Mouse (Mus musculus) ES-Bruce4 (cell line): Measurements from ENCODE around the gene Gzmf. TPM values are rescaled to one million over a fixed set of nuclear protein-coding genes. Genes with fewer than 3 reads are reported as not detected.
"Not testable (repeated sequence)": the region's sequence is repeated elsewhere in the genome, so short reads cannot be mapped to it uniquely, and the experiment has no call there.

Source experiments
- H3K27ac ChIP-seq: 2 replicates; pipeline ENCODE4 v1.5.1; 2012; ENCODE audit warnings: low read length, inconsistent platforms; ENCODE audit not compliant: insufficient read depth
- H3K27me3 ChIP-seq: 2 replicates; pipeline ENCODE4 v1.6.1; 2012; ENCODE audit warnings: mild to moderate bottlenecking, low read length, inconsistent platforms; ENCODE audit not compliant: control insufficient read depth, poor library complexity, insufficient read depth, severe bottlenecking
- H3K36me3 ChIP-seq: 2 replicates; pipeline ENCODE4 v1.6.1; 2012; ENCODE audit warnings: inconsistent platforms, mild to moderate bottlenecking, low read length, moderate library complexity; ENCODE audit not compliant: control insufficient read depth, poor library complexity, insufficient read depth, severe bottlenecking
- H3K4me1 ChIP-seq: one replicate; pipeline ENCODE4 v1.8.1; 2011; ENCODE audit warnings: low read length; ENCODE audit not compliant: control insufficient read depth, insufficient read depth
- H3K4me3 ChIP-seq: 2 replicates; pipeline ENCODE4 v1.5.1; 2011; ENCODE audit warnings: low read depth, mild to moderate bottlenecking, low read length
- H3K9ac ChIP-seq: 2 replicates; pipeline ENCODE4 v1.6.1; 2012; ENCODE audit warnings: low read depth, mild to moderate bottlenecking, inconsistent platforms; ENCODE audit not compliant: poor library complexity, severe bottlenecking
- H3K9me3 ChIP-seq: replicated peaks from 2 replicates; pipeline ENCODE4 v1.6.1; 2012; ENCODE audit warnings: mild to moderate bottlenecking, low read length, inconsistent platforms; ENCODE audit not compliant: control insufficient read depth, poor library complexity, insufficient read depth, severe bottlenecking
- CTCF ChIP-seq: IDR thresholded peaks from one replicate; pipeline ENCODE4 v1.8.1; 2011; ENCODE audit warnings: low read depth, low read length
- EP300 ChIP-seq: IDR thresholded peaks from 2 replicates; pipeline ENCODE4 v1.6.1; 2011; ENCODE audit warnings: low read depth, low read length; ENCODE audit not compliant: insufficient read depth
- POLR2A ChIP-seq: IDR thresholded peaks from one replicate; pipeline ENCODE4 v1.8.1; 2011; ENCODE audit warnings: low read length; ENCODE audit not compliant: insufficient read depth
- polyA plus RNA-seq: library from polyadenylated mRNA; stranded (reverse); fragments of >200 nt; gene quantifications from 2 replicates; pipeline ENCODE4 v1.2.4, GENCODE M21; 2011; ENCODE audit warnings: low read depth; ENCODE audit not compliant: missing spikeins, insufficient read depth, insufficient read length

The Gzmf gene
- polyA plus RNA-seq, 1 experiment, result not detected

- Histone ChIP-seq H3K4me3 (no peak overlapping the region), H3K4me1 (peaks cover 3% of the 10 kb centered on the region), H3K9ac (no peak overlapping the region), H3K27me3 (no peaks in the 10 kb centered on the region; the same call in 1 of the 2 replicates), H3K27ac (no peak overlapping the region), H3K36me3 (no peaks in the 10 kb centered on the region), H3K9me3 (no peaks in the 10 kb centered on the region)
- TF ChIP-seq CTCF (no peak), POLR2A (no peak), EP300 (no peak)
These were observed 49.1 kb downstream of the Gzmf start for GRCm38 (mm10) chr14:56162109-56162508.

- H3K27me3 ChIP-seq, H3K4me3 ChIP-seq, H3K4me1 ChIP-seq, H3K27ac ChIP-seq, H3K9ac ChIP-seq, H3K9me3 ChIP-seq, H3K36me3 ChIP-seq: not testable (repeated sequence)
These were observed 51.7 kb downstream of the Gzmf start, which contains the start of gene Gzmg for GRCm38 (mm10) chr14:56159479-56159878. Gzmg (minus strand) TSS chr14:56159579.

GRCm38 (mm10) chr14:56155340-56155739 lies 55.9 kb downstream of the Gzmf start:
- H3K9ac ChIP-seq, result no peak overlapping the region
- TF ChIP-seq EP300, result no peak
- peak; percentile 21 for TF ChIP-seq CTCF
- TF ChIP-seq POLR2A, result no peak
- H3K9me3 ChIP-seq, result no peaks in the 10 kb centered on the region
- H3K4me1 ChIP-seq, result no peaks in the 10 kb centered on the region
- no peak overlapping the region for H3K27ac ChIP-seq
- H3K4me3 ChIP-seq, result no peak overlapping the region
- H3K27me3 ChIP-seq, result no peaks in the 10 kb centered on the region; the same call in none of the 2 replicates
- no peaks in the 10 kb centered on the region for H3K36me3 ChIP-seq

Other genes with a start within 250 kb of the Gzmf start
- gene Mcpt1, start 193.4 kb downstream of the Gzmf start, polyA plus RNA-seq, result not detected in 2 replicates
- not detected in 2 replicates for gene Mcpt9, start 180.9 kb downstream of the Gzmf start, polyA plus RNA-seq
- not detected in 2 replicates for gene Mcpt2, start 169.4 kb downstream of the Gzmf start, polyA plus RNA-seq
- gene Mcpt4, start 149.1 kb downstream of the Gzmf start, polyA plus RNA-seq, result not detected in 2 replicates
- gene Mcpt8, start 126.1 kb downstream of the Gzmf start, polyA plus RNA-seq, result not detected in 2 replicates
- gene Ctsg, start 108.8 kb downstream of the Gzmf start, polyA plus RNA-seq, result not detected in 2 replicates
- not detected in 2 replicates for gene Gzme, start 90.8 kb downstream of the Gzmf start, polyA plus RNA-seq
- gene Gzmd, start 78.8 kb downstream of the Gzmf start, polyA plus RNA-seq, result not detected in 2 replicates
- gene Gzmg, start 51.8 kb downstream of the Gzmf start, polyA plus RNA-seq, result not detected in 2 replicates
- not detected in 2 replicates for gene Gzmn, start 36.8 kb downstream of the Gzmf start, polyA plus RNA-seq
- gene Gzmc, start 23.2 kb upstream of the Gzmf start, polyA plus RNA-seq, result not detected in 2 replicates
- gene Gzmb, start 50.8 kb upstream of the Gzmf start, polyA plus RNA-seq, result not detected in 2 replicates
- gene Atp12a, start 153.7 kb upstream of the Gzmf start, polyA plus RNA-seq, result 1.7 and 1.9 TPM in 2 replicates
- gene Rnf17, start 191.2 kb upstream of the Gzmf start, polyA plus RNA-seq, result 70.2 and 70.7 TPM in 2 replicates